Mouse (Mus musculus) liver, adult 2 months (tissue): ENCODE data around the gene Zfp523. TPM values are rescaled to one million over a fixed set of nuclear protein-coding genes. Genes with fewer than 3 reads are reported as not detected.

Experiments used
- DNase-seq: peaks from one replicate; pipeline ENCODE4 v3.0.0-alpha.2; 2011; ENCODE audit warnings: low read depth, low spot score; ENCODE audit errors: extremely low read depth
- H3K27ac ChIP-seq: fragments of 200-500 bp; replicated peaks from 2 replicates; pipeline ENCODE4 v1.5.1; 2012; ENCODE audit warnings: low read depth, mild to moderate bottlenecking, control low read depth, inconsistent platforms, low read length; ENCODE audit not compliant: insufficient read depth
- H3K27me3 ChIP-seq: fragments of 200-500 bp; 2 replicates; pipeline ENCODE4 v1.6.1; 2012; ENCODE audit warnings: mild to moderate bottlenecking, moderate library complexity, low read length, inconsistent platforms; ENCODE audit not compliant: control insufficient read depth, insufficient read depth
- H3K36me3 ChIP-seq: fragments of 200-500 bp; 2 replicates; pipeline ENCODE4 v1.6.1; 2012; ENCODE audit warnings: low read length, inconsistent platforms; ENCODE audit not compliant: control insufficient read depth, insufficient read depth
- H3K4me1 ChIP-seq: fragments of 200-500 bp; 2 replicates; pipeline ENCODE4 v1.6.1; 2011; ENCODE audit warnings: low read length; ENCODE audit not compliant: control insufficient read depth, insufficient read depth
- H3K4me3 ChIP-seq: fragments of 200-500 bp; 2 replicates; pipeline ENCODE4 v1.5.1; 2011; ENCODE audit warnings: low read depth, mild to moderate bottlenecking, control low read depth, low read length, moderate library complexity; ENCODE audit not compliant: insufficient read depth
- H3K79me2 ChIP-seq: fragments of 200-500 bp; 2 replicates; pipeline ENCODE4 v1.6.1; 2012; ENCODE audit warnings: inconsistent platforms, mild to moderate bottlenecking, low read length, moderate library complexity; ENCODE audit not compliant: control insufficient read depth, insufficient read depth
- H3K9ac ChIP-seq: fragments of 200-500 bp; 2 replicates; pipeline ENCODE4 v1.6.1; 2012; ENCODE audit warnings: low read depth, mild to moderate bottlenecking, control low read depth, inconsistent platforms, low read length
- CTCF ChIP-seq: fragments of 200-500 bp; IDR thresholded peaks from 2 replicates; pipeline ENCODE4 v1.5.1; 2011; ENCODE audit warnings: low read depth, low read length, control low read depth
- POLR2A ChIP-seq: fragments of 200-500 bp; IDR thresholded peaks from 2 replicates; pipeline ENCODE4 v1.6.1; 2011; ENCODE audit warnings: low read length, control low read depth; ENCODE audit not compliant: insufficient read depth; ENCODE audit errors: extremely low read depth
- WGBS: fragments of 180-500 bp; shearing (Covaris S2); methylation state at CpG from one replicate; pipeline ENCODE4 v1.1.7; 2018; 5-methylcytosine and 5-hydroxymethylcytosine counted together
- polyA plus RNA-seq: library from polyadenylated mRNA; depleted of rRNA; stranded (reverse); fragments of >200 nt; gene quantifications from 2 replicates; pipeline ENCODE4 v1.2.3, GENCODE M21; 2012
- total RNA-seq: library from RNA; depleted of rRNA; stranded (reverse); fragments of >200 nt; gene quantifications from 2 replicates; pipeline ENCODE4 v1.2.3, GENCODE M21; 2014

Gene Zfp523
- total and polyA plus RNA-seq, 2 experiments: 10.4 to 33.6 TPM

DNA sequence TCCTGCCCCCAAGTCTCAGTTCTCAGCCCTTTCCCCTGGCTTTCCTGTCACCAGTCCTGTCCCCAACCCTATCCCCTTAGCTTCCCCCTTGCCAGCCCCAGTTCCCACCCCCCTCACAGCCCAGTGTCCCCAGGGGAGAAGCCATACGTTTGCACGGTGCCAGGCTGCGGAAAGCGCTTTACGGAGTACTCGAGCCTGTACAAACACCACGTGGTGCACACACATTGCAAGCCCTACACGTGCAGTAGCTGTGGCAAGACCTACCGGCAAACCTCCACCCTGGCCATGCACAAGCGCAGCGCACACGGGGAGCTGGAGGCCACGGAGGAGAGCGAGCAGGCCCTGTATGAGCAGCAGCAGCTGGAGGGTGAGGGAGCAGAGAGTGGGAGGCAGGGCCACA is 25.1 kb downstream of the Zfp523 start:
- Histone ChIP-seq H3K36me3 (peaks cover 7% of the 10 kb centered on the region; the same call in 1 of the 2 replicates), H3K4me3 (no peak overlapping the region), H3K27me3 (no peaks in the 10 kb centered on the region), H3K9ac (no peak overlapping the region), H3K4me1 (no peaks in the 10 kb centered on the region), H3K79me2 (no peaks in the 10 kb centered on the region), H3K27ac (no peak overlapping the region)
- TF ChIP-seq POLR2A (no peak), CTCF (no peak)
- 86% methylated on average over 14 of the region's 14 CpGs for WGBS
- no peak for DNase-seq

DNA sequence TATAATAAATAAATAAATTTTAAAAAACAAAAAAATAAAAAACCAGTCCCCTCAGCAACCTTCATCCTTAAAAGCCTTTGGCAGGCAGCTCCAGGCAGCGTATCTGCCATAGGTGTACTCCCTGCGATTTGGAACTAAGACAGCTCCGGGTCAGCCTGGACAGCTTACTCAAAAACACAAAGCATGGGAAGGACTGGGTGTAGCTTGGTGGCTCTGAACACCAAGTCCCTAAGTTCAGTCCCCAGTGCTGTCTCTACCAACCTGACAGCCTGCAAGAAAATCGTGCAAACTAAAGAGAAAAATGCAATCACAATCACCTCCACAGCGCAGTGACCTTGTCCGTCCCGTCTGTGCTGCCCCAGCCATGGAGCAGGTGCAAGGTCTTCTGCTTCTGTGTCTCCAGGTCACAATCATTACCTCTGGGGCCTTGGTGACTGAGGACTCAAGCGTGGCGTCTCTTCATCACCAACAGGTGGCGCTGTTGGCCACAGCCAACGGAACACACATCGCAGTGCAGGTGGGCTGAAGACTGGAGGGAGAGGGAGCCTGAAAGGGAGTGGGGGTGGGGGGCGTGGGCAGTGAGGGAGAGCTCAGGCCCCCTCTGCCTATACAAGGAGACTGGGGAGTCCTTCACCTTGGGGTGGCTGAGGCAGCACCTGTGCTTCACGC is 27.3 kb downstream of the Zfp523 start:
- 55% methylated on average over 14 of the region's 14 CpGs for WGBS
- H3K27ac ChIP-seq: no peak overlapping the region
- H3K36me3 ChIP-seq: peaks cover 3% of the 10 kb centered on the region; the same call in 1 of the 2 replicates
- no peak for TF ChIP-seq POLR2A
- TF ChIP-seq CTCF: peak; percentile 94
- H3K27me3 ChIP-seq: no peaks in the 10 kb centered on the region
- H3K4me1 ChIP-seq: no peaks in the 10 kb centered on the region
- no peak overlapping the region for H3K4me3 ChIP-seq
- no peaks in the 10 kb centered on the region for H3K79me2 ChIP-seq
- DNase-seq: peak; percentile 21
- no peak overlapping the region for H3K9ac ChIP-seq

DNA sequence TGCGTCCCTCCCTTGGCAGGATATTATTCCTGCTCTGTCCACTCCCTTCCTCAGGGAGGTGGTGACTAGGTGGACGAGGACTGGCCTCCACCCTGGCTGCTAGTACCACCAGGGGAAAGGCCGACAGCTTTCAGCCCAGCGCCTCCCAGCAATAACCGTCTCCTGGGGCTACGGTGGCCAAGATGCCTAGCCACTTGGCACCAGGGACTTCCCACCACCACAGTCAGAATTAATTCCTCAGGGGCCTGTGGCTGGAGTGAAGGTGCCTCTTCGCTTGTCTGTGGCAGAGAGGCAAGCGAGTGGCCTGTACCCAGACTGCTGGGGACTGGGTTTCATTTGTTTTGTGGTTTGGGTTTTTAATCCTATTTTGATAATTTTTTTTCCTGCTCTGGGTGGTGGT is 28.5 kb downstream of the Zfp523 start:
- H3K27me3 ChIP-seq: no peaks in the 10 kb centered on the region
- no peak overlapping the region for H3K9ac ChIP-seq
- H3K36me3 ChIP-seq: no peaks in the 10 kb centered on the region
- H3K4me1 ChIP-seq: no peaks in the 10 kb centered on the region
- 94% methylated on average over 8 of the region's 8 CpGs for WGBS
- no peak for DNase-seq
- H3K27ac ChIP-seq: no peak overlapping the region
- TF ChIP-seq CTCF (no peak), POLR2A (no peak)
- no peak overlapping the region for H3K4me3 ChIP-seq
- no peaks in the 10 kb centered on the region for H3K79me2 ChIP-seq

DNA sequence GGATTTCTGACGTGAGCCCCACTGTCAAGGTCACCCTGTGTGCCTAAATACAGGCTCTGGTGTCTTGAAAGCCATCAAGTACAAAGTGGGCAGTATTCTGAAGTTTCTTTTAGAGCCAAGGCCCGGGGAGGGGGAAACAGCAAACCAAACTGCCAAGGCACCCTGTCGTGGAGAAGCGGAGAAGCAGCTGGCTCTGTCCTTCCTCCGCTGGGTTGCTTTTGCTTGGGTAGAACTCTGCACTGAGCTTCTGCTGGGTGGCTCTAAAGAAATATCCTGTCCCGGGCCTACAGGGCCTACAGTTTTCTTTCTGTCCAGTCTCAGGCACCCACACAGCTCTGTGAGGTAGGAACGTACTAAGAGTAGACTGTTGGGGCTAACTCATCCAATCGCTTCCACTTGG is 30.2 kb downstream of the Zfp523 start:
- H3K27ac ChIP-seq: no peak overlapping the region
- H3K4me3 ChIP-seq: no peak overlapping the region
- no peak for TF ChIP-seq POLR2A
- TF ChIP-seq CTCF: no peak
- H3K9ac ChIP-seq: no peak overlapping the region
- no peaks in the 10 kb centered on the region for H3K4me1 ChIP-seq
- WGBS: 75% methylated on average over 8 of the region's 8 CpGs
- H3K79me2 ChIP-seq: no peaks in the 10 kb centered on the region
- H3K36me3 ChIP-seq: no peaks in the 10 kb centered on the region
- H3K27me3 ChIP-seq: no peaks in the 10 kb centered on the region
- DNase-seq: no peak

DNA sequence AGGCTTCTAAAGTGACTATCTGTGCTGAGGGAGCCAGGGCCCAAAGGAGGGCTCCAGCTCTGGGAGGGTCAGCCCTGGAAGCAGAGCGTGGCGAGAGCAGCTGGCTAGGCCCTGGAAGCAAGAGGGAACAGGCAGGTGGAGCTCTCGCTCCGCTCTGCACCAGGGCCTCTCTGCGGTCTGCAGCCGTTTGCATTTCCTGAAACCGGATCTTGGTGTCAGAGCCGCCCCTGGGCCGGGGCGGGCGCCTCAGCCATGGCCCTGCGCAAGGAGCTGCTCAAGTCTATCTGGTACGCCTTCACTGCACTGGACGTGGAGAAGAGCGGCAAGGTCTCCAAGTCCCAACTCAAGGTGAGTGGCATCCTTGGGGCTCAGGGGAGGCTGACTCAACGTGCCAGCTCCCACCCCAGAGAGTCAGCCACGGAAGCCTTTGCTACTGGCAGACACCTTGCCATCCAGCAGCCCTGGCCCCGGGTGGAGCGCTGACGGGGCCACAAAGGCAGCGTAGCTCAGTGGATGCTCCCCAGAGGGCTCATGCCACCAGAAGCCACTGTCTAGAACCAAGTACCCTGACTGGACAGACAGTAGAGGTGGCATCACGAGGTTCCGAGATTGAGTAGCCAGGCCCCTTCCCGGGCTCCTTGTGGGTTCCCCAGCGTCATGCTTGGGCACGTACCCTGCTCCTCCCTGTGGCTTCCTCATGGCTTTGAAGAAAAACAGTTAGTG is 30.8 kb downstream of the Zfp523 start, which contains the start of gene Def6:
Def6 (plus strand) TSS at position 188 of the 723 bp plus-strand sequence.
- Histone ChIP-seq H3K36me3 (no peaks in the 10 kb centered on the region), H3K4me1 (no peaks in the 10 kb centered on the region), H3K27me3 (no peaks in the 10 kb centered on the region), H3K9ac (peak within 1 kb of the TSS; percentile 35), H3K27ac (no peak within 1 kb of the TSS), H3K4me3 (peak within 1 kb of the TSS; percentile 34; the same call in 1 of the 2 replicates), H3K79me2 (no peaks in the 10 kb centered on the region)
- 43% methylated on average over 25 of the region's 26 CpGs for WGBS
- DNase-seq: no peak
- TF ChIP-seq CTCF (peak; percentile 64), POLR2A (0 out of 2 replicates have a peak, but pooled peaks have one; percentile 15)

DNA sequence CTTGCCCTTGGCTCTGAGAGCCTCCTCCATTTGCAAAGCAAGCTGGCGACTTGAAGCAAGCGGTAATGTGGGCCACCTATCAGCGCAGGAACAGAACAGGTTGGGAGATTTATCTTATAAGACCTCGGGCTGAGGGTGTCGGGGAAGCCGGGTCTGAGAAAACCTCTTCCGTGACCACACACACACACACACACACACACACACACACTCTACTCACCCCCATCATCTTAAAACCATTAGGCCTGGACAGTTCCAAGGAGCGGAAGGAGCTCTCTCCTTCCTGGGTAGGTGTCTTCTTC is 31.3 kb downstream of the Zfp523 start:
- TF ChIP-seq POLR2A (no peak), CTCF (no peak)
- Histone ChIP-seq H3K27me3 (no peaks in the 10 kb centered on the region), H3K79me2 (no peaks in the 10 kb centered on the region), H3K9ac (no peak overlapping the region), H3K27ac (no peak overlapping the region), H3K36me3 (no peaks in the 10 kb centered on the region), H3K4me1 (no peaks in the 10 kb centered on the region), H3K4me3 (no peak overlapping the region)
- DNase-seq: no peak
- 86% methylated on average over 8 of the region's 8 CpGs for WGBS
